Mouse (Mus musculus) NIH3T3 (cell line): ENCODE data around the gene Nyap1.
"Not testable (repeated sequence)": the region's sequence is repeated elsewhere in the genome, so short reads cannot be mapped to it uniquely, and the experiment has no call there.

Experiments
- DNase-seq: peaks from one replicate; pipeline ENCODE4 v3.0.0-alpha.2; 2012; ENCODE audit warnings: low read depth

The Nyap1 gene

DNA sequence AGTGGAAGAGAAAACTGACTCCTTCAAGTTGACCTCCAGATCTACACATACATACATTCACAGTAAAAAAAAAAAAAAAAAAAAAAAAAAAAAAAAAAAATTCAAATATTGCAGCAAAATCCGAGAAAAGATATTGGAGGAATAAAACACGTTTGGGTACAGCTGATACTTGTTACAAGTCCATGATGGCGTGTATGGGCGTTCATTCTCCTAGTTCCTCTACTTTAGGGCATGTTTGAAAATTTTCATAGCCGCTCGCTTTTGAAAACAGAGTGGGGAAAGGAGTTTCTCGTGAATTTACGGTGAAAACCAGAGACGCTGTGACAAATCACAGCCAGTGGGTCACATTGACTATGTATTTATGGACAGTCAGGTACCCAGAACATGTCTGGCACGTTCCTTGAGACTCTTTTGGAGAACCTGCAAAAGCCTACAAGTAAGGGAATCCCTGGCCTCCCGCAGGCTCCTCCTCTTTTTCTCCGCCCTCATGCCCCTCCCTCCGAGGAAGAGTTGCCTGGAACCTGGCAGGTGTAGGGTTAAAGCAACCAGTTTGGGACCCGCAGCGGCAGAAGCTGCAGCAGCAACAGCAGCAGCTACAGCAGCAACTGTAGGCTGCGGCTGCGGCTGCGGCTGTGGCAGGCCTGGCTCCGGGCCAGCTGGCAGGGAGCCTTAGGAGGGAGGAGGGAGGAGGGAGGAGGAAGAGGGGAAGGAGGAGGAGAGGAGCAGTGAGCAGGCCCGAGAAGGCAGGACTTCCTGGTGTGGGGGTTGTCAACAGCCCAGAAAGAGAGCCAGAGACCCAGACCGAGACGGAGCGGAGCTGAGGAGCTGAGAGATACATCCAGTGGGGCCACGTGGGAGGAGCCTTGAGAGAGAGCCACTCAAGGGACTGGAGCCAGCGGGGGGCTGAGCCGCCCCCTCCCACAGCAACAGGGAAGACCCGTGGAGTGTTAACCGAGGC is 4.1 kb upstream of the Nyap1 start, which contains the start of gene Tsc22d4:
TSS of gene Tsc22d4 (plus strand) at position 517 of the 958 bp plus-strand sequence.
- DNase-seq, result peak; percentile 92

DNA sequence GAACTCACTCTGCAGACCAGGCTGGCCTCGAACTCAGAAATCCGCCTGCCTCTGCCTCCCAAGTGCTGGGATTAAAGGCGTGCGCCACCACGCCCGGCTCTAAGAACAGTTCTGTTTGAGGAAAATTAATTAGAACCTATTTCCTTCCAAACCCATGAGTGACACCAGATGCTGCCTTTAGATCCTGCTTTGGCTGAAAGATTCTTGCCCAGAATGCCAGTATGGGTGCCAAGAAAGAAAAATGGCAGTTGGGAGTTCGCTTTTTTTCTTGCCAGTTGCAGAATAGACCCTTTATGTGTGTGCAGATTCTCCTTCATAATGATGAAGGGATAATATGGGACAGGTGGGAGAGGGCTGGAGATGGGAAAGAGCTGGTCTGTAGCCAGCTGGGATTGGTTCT is 2.8 kb upstream of the Nyap1 start:
- DNase-seq, result no peak

DNA sequence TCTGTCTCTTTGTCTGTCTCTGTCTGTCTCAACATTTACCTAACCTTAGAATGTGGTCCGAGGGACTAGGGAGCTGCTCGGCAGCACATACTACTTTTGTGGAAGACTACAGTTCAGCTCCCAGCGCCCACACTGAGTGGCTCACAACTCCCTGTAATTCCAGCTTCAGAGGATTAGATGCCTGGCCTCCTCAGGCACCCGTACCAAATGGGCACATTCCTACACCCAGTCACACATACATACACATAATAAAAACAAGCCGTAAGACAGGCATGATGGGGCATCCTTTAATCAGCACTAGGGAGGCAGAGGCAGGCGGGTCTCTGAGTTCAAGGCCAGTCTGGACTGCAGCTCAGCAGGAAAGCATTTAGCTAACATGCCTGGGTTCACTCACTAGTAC is 1.4 kb upstream of the Nyap1 start:
- no peak for DNase-seq

DNA sequence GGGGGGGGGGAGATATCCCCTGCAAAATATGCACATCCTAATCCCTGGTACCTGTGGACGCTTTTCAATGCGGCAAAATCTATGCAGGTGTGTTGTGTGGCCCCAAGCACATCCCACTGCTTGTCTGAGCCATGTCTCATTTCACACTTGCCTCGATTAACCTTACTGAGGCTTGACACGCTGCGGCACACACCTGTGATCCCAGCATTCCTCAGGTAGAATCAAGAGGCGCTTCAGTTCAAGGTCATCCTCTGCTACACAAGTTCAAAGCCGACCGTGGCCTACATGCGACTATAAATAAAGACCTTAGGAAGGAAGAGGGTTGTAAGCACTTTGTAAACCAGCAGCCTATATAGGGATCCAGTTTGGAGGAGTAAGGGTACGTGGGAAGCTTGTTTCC is 641 bp upstream of the Nyap1 start:
- no peak for DNase-seq

DNA sequence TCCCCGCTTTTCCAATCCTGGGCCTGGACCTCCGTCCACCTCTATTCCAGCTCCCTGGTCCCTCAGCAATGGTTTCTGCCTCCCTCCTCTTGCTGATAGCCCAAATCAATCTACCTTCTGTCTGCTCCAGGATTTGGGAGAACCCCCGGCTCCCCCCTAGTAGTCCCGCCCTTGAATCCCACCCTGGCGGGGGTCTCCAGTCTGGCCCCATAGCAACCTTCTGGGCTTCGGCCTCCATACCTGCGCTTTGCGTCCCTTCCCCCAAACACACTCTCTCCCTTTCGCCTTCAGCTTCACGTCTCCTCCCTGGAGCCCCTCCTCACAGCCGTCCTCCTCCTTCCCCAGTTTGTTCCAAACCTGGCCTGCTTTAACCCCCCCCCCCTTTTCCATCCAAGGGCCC is 901 bp downstream of the Nyap1 start:
- DNase-seq, result no peak

DNA sequence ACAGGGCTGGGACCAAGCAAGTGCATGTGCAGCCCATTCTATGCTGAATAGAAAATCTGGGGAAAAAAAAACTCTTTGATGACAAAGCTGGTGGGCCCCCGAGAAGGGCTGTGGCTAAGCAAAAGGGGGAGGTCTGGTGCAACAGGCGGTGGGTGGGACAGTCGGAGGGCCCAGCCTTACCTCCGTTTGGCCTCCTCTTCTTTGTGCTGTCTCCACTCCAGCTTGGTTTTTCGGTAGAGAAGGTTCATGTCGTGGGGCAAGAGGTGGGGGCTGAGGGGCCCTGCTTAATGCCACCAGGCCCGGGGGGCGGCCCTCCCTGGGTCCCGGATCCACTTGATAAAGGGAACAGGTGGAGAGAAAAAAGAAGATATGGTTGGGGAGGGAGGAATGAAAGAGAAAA is 1.9 kb downstream of the Nyap1 start:
- DNase-seq, result no peak

DNA sequence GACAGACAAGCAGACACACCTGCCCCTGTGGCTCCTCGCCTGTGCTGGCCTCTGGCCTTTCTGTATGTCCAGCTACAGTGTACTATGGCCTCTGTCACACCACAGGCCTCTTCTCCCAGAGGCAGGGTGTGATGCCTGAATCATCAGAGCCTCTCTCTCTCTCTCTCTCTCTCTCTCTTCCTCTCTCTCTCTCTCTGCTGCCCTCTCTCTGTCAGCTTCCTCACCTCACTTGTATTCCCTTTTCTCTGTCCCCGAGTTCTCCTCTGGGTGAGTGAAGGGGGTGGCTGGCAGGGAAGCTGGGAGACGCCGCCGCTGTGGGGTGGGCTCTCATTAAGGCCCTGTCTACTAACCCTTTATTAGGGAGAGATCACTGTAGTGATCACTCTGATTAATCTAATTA is 2.9 kb downstream of the Nyap1 start:
- peak; percentile 71 for DNase-seq

DNA sequence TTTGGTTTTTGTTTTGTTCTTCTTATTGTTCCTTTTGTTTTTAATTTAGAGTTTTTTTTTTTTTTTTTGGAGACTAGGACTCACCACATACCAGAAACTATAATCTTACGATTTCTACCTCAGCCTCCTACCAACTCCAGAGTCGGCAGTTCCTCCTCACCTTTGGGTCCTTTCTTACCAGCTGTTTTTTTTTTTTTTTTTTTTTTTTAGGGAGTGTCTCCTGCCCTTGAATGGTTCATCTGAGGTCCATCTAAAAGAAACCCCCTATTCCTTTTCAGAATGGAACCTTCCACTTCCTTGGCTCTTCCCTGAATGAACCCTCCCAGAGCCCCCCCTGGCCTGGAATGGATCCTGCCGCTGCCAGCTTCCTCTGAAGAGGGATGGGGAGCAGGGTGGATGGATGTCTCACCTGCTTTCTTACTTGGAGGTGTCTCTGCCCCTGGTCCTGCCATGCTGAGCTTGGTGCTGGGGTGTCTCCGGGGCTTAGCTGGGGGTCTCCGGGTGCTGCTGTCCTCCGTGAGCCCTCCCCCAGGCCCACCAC is 3.9 kb downstream of the Nyap1 start:
- DNase-seq, result no peak

DNA sequence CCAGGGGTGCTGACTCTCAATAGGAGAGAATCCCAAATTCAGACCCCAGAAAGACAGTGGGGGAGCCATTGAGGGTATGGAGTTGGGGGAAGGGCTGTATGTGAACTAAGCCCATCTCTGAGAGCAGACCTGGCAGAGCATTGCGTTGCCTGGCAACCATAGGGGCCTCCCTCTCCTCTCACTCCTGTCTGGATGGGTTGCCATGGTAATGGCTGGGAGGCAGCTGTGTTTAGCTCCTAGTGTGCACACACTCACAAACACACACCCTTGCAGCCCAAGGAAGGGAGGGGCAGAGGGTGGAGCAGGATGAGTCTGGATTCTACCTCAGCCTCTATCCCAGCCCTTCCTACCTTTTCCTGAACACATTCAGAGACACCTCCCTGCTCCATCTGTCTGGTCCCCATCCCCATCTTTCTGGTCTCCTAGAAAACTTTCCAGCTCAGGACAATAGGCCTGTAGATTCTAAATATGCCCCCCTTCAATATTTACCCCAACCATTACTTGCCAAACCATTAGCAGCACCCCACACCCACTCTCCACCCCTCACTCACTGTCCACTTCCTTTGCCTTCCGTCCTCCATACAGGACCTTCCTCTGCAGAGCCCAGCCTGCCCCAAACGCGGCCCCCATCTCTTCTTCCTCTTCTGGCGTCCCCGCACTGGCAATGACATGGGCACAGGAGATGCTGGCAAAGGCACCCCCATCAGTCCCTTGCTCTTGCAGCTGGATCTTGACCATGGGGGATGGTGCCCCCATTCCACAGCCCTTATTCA is 6.9 kb downstream of the Nyap1 start:
- no peak for DNase-seq

DNA sequence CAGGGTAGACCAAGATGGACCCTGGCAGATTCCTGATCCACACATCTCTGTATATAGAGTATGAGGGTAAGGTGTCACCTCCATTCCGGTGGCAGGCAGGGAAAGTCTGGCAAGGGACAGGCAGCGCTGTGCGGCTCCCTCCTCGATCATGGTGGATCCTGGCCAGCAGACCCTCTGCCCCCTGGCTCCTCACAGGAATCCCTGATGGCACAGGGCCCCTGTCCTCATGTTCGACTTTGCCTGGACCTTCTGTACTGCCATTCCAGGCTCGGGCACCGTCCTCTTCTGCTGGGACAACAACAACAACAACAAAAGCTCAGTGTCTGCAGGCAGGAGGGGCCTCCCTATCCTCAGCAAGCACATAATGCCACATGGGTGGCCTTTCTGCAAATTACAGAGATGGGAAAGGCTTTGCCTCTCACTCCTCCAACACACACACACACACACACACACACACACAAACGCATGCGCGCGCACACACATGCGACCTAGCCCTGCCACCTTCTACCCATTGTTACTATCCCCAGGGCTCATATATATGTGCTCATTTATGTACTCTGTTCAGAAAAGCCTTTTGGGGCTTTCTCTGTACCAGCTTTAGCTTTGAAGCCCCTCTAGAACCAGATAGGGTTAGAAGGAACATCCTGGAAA is 7.6 kb downstream of the Nyap1 start:
- no peak for DNase-seq

DNA sequence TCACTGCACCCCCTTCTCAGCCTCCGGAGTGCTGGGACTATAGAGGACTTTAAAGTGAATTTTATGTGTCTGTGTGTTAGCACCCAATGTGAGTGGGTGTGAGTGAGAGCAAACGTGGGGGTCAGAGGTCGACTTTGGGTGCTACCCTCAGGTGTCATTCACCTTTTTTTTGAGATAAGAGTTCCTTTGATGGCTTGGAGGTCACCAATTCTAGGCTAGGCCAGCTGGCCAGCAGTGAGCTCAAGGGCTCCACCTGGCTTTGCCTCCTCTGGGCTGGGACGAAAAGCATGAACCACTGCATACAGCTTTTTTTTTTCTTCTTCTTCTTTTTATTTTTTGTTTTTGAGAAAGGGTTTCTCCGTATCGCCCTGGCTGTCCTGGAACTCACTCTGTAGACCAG is 14.6 kb downstream of the Nyap1 start:
- no peak for DNase-seq

DNA sequence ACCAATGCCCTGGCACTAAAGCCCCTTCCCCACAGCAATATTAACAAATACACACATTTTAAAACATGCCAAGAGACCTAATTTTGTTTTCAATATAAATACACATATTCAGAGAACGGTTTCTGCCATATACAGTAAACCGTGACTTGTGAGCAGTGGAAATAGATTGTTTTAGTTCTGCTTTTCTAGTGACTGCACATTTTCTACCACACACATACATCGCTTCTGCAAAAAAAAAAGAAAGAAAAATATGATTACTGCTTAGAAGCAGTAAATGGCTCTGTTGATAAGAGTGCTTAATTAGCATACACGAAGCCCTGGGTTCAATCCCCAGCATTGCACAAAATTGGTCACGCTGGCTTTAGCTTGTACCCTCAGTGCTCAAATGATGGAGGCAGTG is 17.6 kb downstream of the Nyap1 start:
- DNase-seq, result no peak

DNA sequence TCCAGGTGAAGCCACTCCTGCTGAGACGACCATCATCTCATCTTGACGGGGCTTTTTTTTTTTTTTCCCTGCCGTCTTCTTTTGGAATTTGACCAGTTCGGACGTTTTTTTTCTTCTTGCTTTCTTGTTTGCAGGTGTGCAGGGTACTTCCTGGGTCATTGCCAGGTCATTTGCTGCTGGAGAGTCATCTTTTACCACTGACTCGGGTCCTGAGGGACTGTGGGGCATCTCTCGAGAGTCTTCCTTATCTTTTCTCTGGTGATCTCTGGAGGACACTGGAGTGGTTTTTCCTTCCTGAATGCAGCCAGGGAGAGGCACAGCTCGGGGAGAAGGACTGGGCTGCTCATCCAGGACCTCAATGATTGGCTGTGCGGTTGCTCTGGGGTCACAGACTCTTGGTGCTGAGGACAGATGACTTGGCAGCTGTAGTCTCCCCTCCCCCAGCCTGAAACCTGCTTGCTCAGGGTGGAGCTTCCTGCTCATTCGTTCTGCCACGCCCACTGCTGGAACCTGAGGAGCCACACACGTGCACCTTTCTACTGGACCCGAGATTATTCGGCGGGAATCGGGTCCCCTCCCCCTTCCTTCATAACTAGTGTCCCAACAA is 20.7 kb downstream of the Nyap1 start:
- DNase-seq, result not testable (repeated sequence)

DNA sequence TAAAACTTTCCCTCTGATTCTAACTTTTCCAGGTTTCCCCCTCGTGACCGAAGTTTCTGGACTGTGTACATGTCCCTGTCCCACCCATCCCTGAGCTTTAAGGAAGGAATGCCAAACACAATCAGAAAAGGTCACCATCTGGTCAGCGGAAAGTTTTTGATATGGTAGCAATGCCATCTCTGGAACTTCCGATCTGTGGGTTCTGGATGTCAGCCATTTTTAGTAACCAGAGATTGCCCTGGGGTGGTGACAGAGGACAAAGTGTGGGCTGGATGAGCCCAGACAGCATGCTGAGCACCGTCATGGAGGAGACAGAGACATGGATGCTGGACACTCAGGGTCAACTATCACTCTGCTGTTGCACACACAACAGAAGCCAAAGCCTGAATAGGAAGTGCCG is 22.3 kb downstream of the Nyap1 start:
- DNase-seq, result no peak

DNA sequence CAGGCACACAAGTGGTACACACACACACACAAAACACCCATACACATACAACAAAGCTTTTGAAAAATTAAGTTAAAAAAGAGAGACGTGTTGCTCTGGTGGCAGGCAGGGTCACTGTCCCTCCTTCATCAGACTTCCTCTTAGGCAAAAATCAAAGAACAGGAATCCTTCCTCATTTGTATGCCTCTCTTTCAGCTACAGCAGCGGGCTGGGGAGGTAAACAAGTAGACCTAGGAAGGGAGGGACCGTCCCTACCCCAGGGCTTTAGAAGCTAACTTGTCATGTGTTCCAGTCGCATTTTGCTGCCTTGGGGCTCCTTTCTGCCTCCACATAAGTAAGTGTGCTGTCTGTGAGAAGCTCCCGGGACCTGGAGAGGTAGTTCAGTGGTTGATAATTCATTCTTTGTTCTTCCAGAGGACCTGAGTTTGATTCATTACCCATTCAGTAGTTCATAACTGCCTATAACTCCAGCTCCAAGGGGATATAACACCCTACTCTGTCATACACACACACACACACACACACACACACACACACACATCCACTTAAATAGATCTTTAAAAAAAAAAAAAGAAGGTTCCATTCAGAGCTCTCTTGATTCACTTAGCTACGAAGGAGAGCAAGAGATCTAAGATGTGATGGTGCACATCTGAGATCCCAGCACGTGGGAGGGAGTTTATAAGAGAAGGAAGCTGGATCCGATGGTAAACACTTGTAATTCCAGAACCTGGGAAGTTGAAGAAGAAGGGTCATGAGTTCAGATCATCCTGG is 23.2 kb downstream of the Nyap1 start:
- DNase-seq, result no peak

DNA sequence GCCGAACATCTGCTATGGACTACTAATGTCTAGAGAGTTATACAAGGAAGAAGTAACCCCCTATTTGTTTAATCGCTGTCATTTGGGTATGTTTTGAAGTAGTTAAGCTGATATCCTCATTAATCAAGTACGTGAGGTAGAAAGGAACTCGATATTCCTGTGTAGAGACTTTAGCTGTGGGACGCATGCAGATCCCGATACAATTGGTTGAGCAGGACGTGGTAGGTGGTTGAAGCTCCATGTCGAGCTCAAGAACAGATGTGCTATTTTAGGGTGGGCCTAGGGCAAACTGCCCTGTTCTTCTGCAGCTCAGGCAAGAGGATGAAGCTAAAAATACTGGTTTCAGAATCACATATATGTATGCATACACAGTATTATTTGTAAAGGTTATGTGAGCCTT is 25.7 kb downstream of the Nyap1 start:
- no peak for DNase-seq

DNA sequence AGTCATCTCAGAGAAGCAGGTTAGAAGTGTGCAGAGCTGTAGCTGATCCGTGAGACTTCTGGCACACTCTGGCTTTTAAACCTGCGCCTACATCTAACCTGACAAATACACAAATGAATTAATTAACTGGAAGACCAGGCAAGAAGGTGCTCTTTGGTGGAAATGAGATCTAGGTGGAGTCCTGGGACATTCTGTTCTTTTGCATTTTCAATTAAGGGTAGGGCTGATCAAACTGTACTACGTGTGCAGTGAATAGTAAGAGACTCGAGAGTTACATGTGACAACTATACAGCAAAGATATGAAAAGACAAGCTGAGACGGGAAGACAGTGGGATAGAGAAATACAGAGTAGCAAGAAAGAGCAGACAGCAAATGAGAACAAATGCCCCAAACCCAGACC is 28.0 kb downstream of the Nyap1 start:
- no peak for DNase-seq

DNA sequence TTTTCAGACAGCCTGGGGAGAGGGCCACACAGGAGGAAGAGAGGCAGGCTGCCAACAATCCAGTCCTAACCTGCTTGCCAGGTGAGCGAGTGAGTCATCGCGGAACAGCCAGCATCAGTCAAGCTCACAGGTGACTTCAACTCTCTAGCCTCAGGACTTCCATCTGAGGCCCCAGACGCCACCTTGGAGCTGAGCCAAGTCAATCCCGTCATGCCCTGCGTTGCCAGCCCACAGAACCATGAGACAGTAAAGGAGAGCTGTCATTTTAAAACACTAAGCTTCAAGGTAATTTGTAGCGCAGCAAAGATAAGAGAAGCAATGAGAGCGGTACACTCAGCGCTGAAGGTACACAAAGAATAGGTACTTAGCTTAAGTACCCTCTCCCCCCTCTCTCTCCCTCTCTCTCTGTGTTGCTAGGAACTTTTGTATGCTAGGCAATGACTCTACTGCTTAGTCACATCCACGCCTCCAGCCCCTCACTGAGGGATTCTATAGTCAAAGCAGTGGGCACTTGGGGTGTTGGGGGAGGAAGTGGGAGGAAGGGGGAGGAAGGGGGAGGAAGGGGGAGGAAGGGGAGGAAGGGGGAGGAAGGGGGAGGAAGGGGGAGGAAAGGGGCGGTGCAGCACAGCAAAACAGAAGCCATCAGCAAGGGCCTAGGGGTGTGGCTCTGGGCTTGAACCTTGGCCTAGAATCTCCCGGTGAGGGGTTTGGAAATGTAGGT is 34.3 kb downstream of the Nyap1 start:
- DNase-seq, result peak; percentile 19

DNA sequence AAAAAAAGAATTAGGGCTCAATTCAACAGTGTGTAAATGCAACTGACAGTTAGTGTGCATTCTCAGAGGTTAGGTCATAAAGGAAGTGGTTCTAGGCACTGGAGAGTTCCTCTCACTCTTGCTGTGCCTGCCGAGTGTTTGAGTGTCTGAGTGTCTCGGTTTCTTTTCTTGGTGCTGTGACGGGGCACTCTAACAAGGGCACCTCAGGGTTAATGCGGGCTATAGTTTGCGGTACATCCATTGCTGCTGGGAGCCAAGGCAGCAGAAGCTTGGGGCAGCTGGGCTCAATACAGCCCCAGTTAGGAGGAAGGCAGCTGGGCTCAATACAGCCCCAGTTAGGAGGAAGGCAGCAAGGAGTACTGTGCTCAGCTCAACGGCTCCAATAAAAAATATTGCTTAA is 36.2 kb downstream of the Nyap1 start:
- no peak for DNase-seq

DNA sequence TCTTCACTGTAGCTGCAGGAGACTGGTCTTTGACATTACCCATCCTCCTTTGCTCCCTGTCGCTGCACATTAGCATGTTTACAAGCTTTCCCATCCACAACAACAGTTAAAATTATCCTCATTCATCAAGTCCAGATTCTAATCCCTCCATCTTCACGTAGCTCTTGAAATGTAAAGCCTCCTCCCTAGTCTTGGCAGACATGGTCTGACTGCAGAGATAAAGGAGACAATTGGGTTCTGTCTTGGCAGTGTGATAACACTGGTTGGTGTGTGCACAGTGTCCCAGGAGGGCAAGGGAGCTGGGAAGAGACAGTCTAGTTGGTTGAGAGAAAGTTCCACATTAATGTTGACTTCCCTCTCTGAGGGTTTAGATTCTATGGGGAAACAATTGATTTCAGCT is 41.6 kb downstream of the Nyap1 start:
- DNase-seq, result no peak

DNA sequence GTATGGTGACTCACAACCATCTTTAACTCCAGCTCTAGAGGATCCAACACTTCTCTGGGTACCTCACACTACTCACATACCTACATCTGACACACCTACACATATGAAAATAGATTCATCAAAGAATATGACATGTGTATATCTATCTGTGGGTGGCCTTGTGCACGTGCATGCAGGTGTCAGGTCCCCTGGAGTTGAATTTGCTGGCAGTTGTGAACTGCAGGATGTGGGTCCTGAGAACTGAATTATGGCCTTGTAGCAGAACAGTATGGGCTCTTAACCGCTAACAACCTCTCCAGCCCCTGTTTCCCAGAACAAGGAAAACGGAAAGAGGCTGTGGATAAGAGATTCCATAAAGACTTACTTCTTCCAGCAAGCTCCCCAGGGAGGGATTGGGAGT is 42.3 kb downstream of the Nyap1 start:
- peak; percentile 59 for DNase-seq
